Mouse (Mus musculus) CD4-positive naive resting alpha-beta T cell, adult 57 days (primary cell): Measurements from ENCODE around the gene Sptssb. TPM values are rescaled to one million over a fixed set of nuclear protein-coding genes. Genes with fewer than 3 reads are reported as not detected.

ENCODE experiments used
- total RNA-seq: library from RNA; stranded (reverse); gene quantifications from one replicate; pipeline ENCODE4 v1.2.4, GENCODE M21; 2023

The Sptssb gene
- total RNA-seq: not detected

GRCm38 (mm10) chr3:69859858-69860588, at the start of gene Sptssb:
Sptssb (minus strand) TSS chr3:69859940.

Other genes with a start within 250 kb of the Sptssb start
- 101 TPM for gene Nmd3, start 138.0 kb downstream of the Sptssb start, total RNA-seq
- gene Otol1, start 147.7 kb upstream of the Sptssb start, total RNA-seq: not detected